Mouse (Mus musculus): ENCODE data around the gene Pcyt2.

DNA sequence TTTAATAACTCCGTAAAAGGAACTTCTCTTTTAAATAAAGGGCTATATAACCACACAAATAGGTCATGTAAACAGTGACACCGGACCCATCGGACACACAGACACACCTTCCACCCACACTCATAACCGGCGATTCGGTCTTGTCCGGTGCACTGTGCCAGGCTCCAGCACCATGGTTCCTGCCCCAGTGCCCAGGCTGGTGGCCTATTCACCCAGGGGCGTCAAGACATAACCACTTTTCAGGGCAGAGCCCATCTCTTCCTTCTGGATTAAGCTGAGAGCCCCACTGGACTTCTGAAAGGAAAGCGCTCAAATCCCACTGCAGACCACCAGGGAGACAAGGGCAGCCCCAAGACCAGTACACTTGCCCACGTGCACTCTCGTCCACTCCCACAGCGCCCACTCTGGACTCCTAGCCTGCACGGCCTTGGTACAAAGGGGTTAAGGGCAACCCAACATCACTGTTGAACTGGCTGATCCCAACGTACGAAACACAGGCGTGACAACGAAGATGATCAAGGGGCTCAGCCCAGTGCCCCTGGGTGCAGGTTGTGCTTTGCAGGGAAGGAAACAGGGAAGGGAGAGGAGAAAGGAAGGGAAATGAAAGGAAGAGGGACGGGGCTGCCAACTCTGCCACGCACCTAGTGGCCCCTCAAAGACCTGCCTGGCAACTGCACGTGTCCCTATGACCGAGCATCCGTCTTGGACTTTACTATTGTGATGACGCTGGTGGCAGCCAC lies 11.0 kb upstream of the Pcyt2 start:
- TF ChIP-seq CTCF (IDR thresholded peaks at IDR 0.05; ENCODE audit: extremely low read depth, insufficient read length, insufficient replicate concordance, low read depth, low read length) (no peak), POLR2A (IDR thresholded peaks at IDR 0.05; ENCODE audit: low read depth, low read length) (no peak)

All from small intestine, adult 2 months (tissue).